Mouse (Mus musculus) gastrocnemius, adult 8-10 months (tissue): ENCODE measurements around the gene Zfp992. TPM values are rescaled to one million over a fixed set of nuclear protein-coding genes. Genes with fewer than 3 reads are reported as not detected.
"Not testable (repeated sequence)": the region's sequence is repeated elsewhere in the genome, so short reads cannot be mapped to it uniquely, and the experiment has no call there.

Experiments used
- DNase-seq, 2 experiments: peaks; one replicate each; pipeline ENCODE4 v3.0.0; 2022; ENCODE audit warnings: low spot score in 2 of 2
- total RNA-seq, 4 experiments: library from RNA; stranded (reverse); gene quantifications; 2 replicates each; pipeline ENCODE4 v1.2.4; 2022

Gene Zfp992
- total RNA-seq, 4 experiments from 2014 or later: 0.60 to 0.76 (median 0.71) TPM

- not testable (repeated sequence) for DNase-seq
These were observed 26.2 kb downstream of the Zfp992 start for GRCm38 (mm10) chr4:146474716-146475676.

- DNase-seq: not testable (repeated sequence)
These were observed 27.4 kb downstream of the Zfp992 start for GRCm38 (mm10) chr4:146476260-146476659.

GRCm38 (mm10) chr4:146476959-146477358, 28.1 kb downstream of the Zfp992 start:
- DNase-seq: not testable (repeated sequence)

GRCm38 (mm10) chr4:146480376-146481096, 31.7 kb downstream of the Zfp992 start:
- not testable (repeated sequence) for DNase-seq

GRCm38 (mm10) chr4:146482546-146482945, 33.7 kb downstream of the Zfp992 start:
- not testable (repeated sequence) for DNase-seq

GRCm38 (mm10) chr4:146483571-146484280, 34.9 kb downstream of the Zfp992 start:
- DNase-seq: not testable (repeated sequence)

GRCm38 (mm10) chr4:146484676-146485075, 35.9 kb downstream of the Zfp992 start:
- DNase-seq: not testable (repeated sequence)

- DNase-seq: not testable (repeated sequence)
These were observed 36.5 kb downstream of the Zfp992 start for GRCm38 (mm10) chr4:146485183-146485939.

GRCm38 (mm10) chr4:146486753-146487152, 37.9 kb downstream of the Zfp992 start:
- not testable (repeated sequence) for DNase-seq

- DNase-seq: not testable (repeated sequence)
These were observed 40.4 kb downstream of the Zfp992 start for GRCm38 (mm10) chr4:146489196-146489595.

GRCm38 (mm10) chr4:146491993-146492392, 43.2 kb downstream of the Zfp992 start:
- not testable (repeated sequence) for DNase-seq

GRCm38 (mm10) chr4:146492439-146492838, 43.6 kb downstream of the Zfp992 start:
- DNase-seq: no peak

- no peak for DNase-seq
These were observed 44.0 kb downstream of the Zfp992 start for GRCm38 (mm10) chr4:146492851-146493250.

GRCm38 (mm10) chr4:146493319-146493907, 44.6 kb downstream of the Zfp992 start:
- DNase-seq: not testable (repeated sequence)

- no peak for DNase-seq
These were observed 46.2 kb downstream of the Zfp992 start for GRCm38 (mm10) chr4:146494980-146495379.

GRCm38 (mm10) chr4:146497695-146498275, 49.0 kb downstream of the Zfp992 start:
- DNase-seq: not testable (repeated sequence)

- DNase-seq: not testable (repeated sequence)
These were observed 52.9 kb downstream of the Zfp992 start, which contains the start of gene Zfp981 for GRCm38 (mm10) chr4:146501727-146502126. Gene Zfp981 (plus strand): TSS chr4:146502027.

GRCm38 (mm10) chr4:146509029-146509428, 60.2 kb downstream of the Zfp992 start:
- not testable (repeated sequence) for DNase-seq

GRCm38 (mm10) chr4:146511871-146512270, 63.0 kb downstream of the Zfp992 start:
- DNase-seq: not testable (repeated sequence)

- DNase-seq: no peak
These were observed 67.7 kb downstream of the Zfp992 start for GRCm38 (mm10) chr4:146516474-146516873.
